ENCODE assay signal across 18 mouse cellular contexts in the genomic region with DNA sequence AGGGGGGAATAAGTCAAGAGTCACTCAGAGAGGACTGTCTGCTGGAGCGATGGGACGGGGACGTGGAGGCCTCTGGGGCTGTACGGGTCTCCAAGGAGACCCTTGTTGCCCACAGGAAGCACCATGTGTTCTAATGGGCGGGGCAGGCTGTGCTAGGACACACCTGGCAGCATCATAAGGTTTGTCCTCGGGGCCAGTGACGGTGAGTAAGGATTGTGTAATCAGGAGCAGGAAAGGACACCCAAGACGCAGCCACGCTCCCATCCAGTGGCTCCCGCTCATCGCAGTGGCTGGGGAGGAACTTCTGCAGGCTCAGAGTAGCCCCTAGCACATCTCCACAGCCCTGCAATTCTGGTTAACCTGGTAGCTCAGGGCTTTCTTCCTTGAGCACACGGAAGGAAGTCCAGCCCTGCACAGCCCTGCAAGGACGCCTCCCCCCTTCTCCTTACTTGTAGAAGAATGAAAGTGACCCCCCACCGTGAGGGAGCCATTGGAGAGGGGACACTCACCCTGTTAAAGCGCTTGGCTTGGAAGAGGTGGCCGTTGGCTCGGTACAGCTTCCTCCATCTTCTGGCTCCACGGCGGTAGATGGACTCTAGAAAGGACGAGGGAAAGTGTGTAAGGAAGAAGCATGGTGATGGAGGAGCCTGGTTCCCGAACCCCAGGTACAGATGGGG. TPM values are rescaled to one million over a fixed set of nuclear protein-coding genes. Genes with fewer than 3 reads are reported as not detected.
A peak's percentile ranks its signal among the peaks of the same experiment; 100 is the strongest.
DNase-seq lines count a peak whose midpoint lies in the region; ATAC-seq and TF ChIP-seq lines count a peak whose summit lies in the region.
"Had no signal": no experiment of that assay in that cellular context is flagged by ENCODE, and none has a peak within 500 bp of the region (broad histone marks: within the 10 kb centered on the region; RNA-seq: fewer than 3 reads in every experiment).

No protein-coding gene starts in this region.

- WGBS in cerebellum, adult 2 months: 68% methylated on average over 21 of the region's 21 CpGs

- peak; percentile 33 to 51 for DNase-seq in cerebellum, adult 2 months
- no peak for DNase-seq in layer of hippocampus, adult 2 months (ENCODE audit: low spot score in 2 of 2)
- DNase-seq in layer of hippocampus, adult 9-10 months (ENCODE audit: low spot score): no peak
- peak; percentile 22 for DNase-seq in urinary bladder, postnatal 14 days (ENCODE audit: low spot score)
- no peak for DNase-seq in urinary bladder, postnatal 4 days (ENCODE audit: low spot score in 2 of 2)
- no peak for DNase-seq in spleen, adult 12 weeks (ENCODE audit: low spot score)
- DNase-seq: gastrocnemius, postnatal 36 days; kidney, adult 9 months; kidney, postnatal 36 days; right cerebral cortex, adult 18-20 months; thymus, adult 18-20 months; thymus, postnatal 4 days had no signal

- H3K4me3 ChIP-seq in cerebellum, adult 2 months (replicated peaks; ENCODE audit: insufficient read depth, low read depth, low read length): no peak overlapping the region
- H3K4me3 ChIP-seq in layer of hippocampus, adult 2 months: no peak overlapping the region
- H3K4me3 ChIP-seq: forebrain, embryonic 15.5 days; heart, embryonic 15.5 days; neural tube, embryonic 12.5 days had no signal

- TF ChIP-seq CTCF in cerebellum, adult 2 months (IDR thresholded peaks at IDR 0.05; ENCODE audit: borderline replicate concordance, insufficient read depth, low read depth, low read length): no peak
- TF ChIP-seq CTCF in layer of hippocampus, adult 2 months (conservative IDR thresholded peaks at IDR 0.05): no peak

- H3K4me1 ChIP-seq in cerebellum, adult 2 months (ENCODE audit: control insufficient read depth, insufficient read depth, low read length): peaks cover 72% of the 10 kb centered on the region
- H3K4me1 ChIP-seq: heart, embryonic 15.5 days had no signal

- peak overlapping the region; percentile 66 for H3K27ac ChIP-seq in cerebellum, adult 2 months (ENCODE audit: insufficient read depth, low read length)
- peak overlapping the region; percentile 76; the same call in 1 of the 2 replicates for H3K27ac ChIP-seq in layer of hippocampus, adult 2 months
- H3K27ac ChIP-seq: forebrain, embryonic 15.5 days; heart, embryonic 15.5 days; neural tube, embryonic 12.5 days had no signal

- no peak for TF ChIP-seq POLR2A in cerebellum, adult 2 months (IDR thresholded peaks at IDR 0.05; ENCODE audit: borderline replicate concordance, insufficient read depth, low read length)

- H3K27me3 ChIP-seq in cerebellum, adult 2 months (ENCODE audit: control insufficient read depth, insufficient read depth, low read length): no peaks in the 10 kb centered on the region
- H3K27me3 ChIP-seq: forebrain, embryonic 15.5 days; neural tube, embryonic 12.5 days had no signal

- ATAC-seq in cerebellum, adult (ENCODE audit: insufficient number of reproducible peaks, low FRiP score, low TSS enrichment): no peak
- ATAC-seq in megakaryocyte progenitor cell, adult 5-6 weeks (replicated peaks; ENCODE audit: poor library complexity): no peak
- ATAC-seq: forebrain, embryonic 15.5 days; inflammation-experienced regulatory T-cells, adult 6 months had no signal

RNA-seq across cellular contexts. Expression of a gene that starts 51.0 kb away (rescaled TPM):
- 94.5 and 109 TPM in 2 replicates for polyA plus RNA-seq in cerebellum, adult 2 months (2012; rRNA removed)
- total RNA-seq in layer of hippocampus, adult 2 months (2021): 10 to 100 TPM; 29.2 to 34.3 TPM
- total RNA-seq in megakaryocyte progenitor cell, adult 5-6 weeks (2015): 28.6 and 46.3 TPM in 2 replicates
- total RNA-seq in megakaryocyte progenitor cell, adult 5-6 weeks (2017): 14.2 and 17.6 TPM in 2 replicates

Comparison
In these comparisons a context has a peak if more than half of its experiments do, and no peak if none do; other contexts are left out.
1. DNase-seq: peak in cerebellum, adult 2 months (2 of 2) and urinary bladder, postnatal 14 days (single experiment); none in layer of hippocampus, adult 2 months (0 of 2), layer of hippocampus, adult 9-10 months (single experiment), urinary bladder, postnatal 4 days (0 of 2) and spleen, adult 12 weeks (single experiment).